Mouse (Mus musculus) C2C12 (cell line): Measurements from ENCODE around the gene Rbm3. TPM values are rescaled to one million over a fixed set of nuclear protein-coding genes. Genes with fewer than 3 reads are reported as not detected.

ENCODE experiments used
- H3K27me3 ChIP-seq: one replicate; pipeline ENCODE4 v1.6.1; 2011; ENCODE audit not compliant: control insufficient read depth, insufficient read depth, insufficient read length
- H3K36me3 ChIP-seq: one replicate; pipeline ENCODE4 v1.6.1; 2011; ENCODE audit not compliant: control insufficient read depth, insufficient read depth
- H3K4me3 ChIP-seq: one replicate; pipeline ENCODE4 v1.5.1; 2011; ENCODE audit warnings: mild to moderate bottlenecking, control low read depth; ENCODE audit not compliant: poor library complexity, insufficient read depth, severe bottlenecking
- H3K79me2 ChIP-seq: one replicate; pipeline ENCODE4 v1.6.1; 2011; ENCODE audit not compliant: control insufficient read depth, insufficient read depth
- H3K79me3 ChIP-seq: one replicate; pipeline ENCODE4 v1.6.1; 2011; ENCODE audit warnings: low read depth, control low read depth
- H3ac ChIP-seq: one replicate; pipeline ENCODE3; 2011; ENCODE audit warnings: low read depth; ENCODE audit not compliant: control insufficient read depth, insufficient read length
- CEBPB ChIP-seq: IDR thresholded peaks from one replicate; pipeline ENCODE4 v1.6.1; 2011; ENCODE audit warnings: low read depth, mild to moderate bottlenecking, control low read depth, moderate library complexity
- CTCF ChIP-seq: IDR thresholded peaks from one replicate; pipeline ENCODE4 v1.5.1; 2011; ENCODE audit not compliant: control insufficient read depth, insufficient read depth, insufficient read length
- FOSL1 ChIP-seq: IDR thresholded peaks from one replicate; pipeline ENCODE4 v1.8.0; 2011; ENCODE audit warnings: mild to moderate bottlenecking, low read length; ENCODE audit not compliant: poor library complexity, insufficient read depth, severe bottlenecking
- MAX ChIP-seq: IDR thresholded peaks from one replicate; pipeline ENCODE4 v1.6.1; 2011; ENCODE audit warnings: mild to moderate bottlenecking, control low read depth
- MYOD1 ChIP-seq: IDR thresholded peaks from one replicate; pipeline ENCODE4 v1.6.1; 2011; ENCODE audit warnings: low read depth; ENCODE audit not compliant: control insufficient read depth, insufficient read length
- MYOG ChIP-seq: IDR thresholded peaks from one replicate; pipeline ENCODE4 v1.6.1; 2011; ENCODE audit not compliant: control insufficient read depth, insufficient read length; ENCODE audit errors: extremely low read depth
- USF1 ChIP-seq: IDR thresholded peaks from one replicate; pipeline ENCODE4 v1.6.1; 2011; ENCODE audit warnings: low read depth, mild to moderate bottlenecking, control low read depth, moderate library complexity
- polyA plus RNA-seq: library from polyadenylated mRNA; unstranded; fragments of >200 nt; fragmentation: generic; extraction: Trizol; gene quantifications from one replicate; pipeline ENCODE4 v1.2.1, GENCODE M21; 2012; ENCODE audit warnings: missing spikeins

Rbm3 gene
- polyA plus RNA-seq, 1 experiment: 537 TPM

DNA sequence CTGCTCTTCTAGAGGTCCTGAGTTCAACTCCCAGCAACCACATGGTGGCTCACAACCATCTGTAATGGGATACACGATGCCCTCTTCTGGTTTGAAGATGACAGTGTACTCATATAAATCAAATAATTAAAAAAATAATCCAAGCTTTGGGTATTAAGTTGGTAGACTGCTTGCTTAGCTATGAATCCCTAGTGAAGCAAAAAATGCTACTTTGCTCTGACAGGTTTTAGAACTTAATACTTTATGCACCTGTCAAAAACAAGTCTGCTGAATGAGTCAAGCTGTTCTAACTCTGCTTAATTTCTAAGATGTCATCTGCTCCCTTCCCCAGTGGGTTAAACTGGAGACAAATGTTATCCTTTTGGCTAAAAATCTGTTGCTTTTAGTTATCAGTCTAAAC, 6.2 kb downstream of the Rbm3 start:
- H3ac ChIP-seq: no peak overlapping the region
- H3K4me3 ChIP-seq: no peak overlapping the region
- TF ChIP-seq MYOG (no peak), CEBPB (no peak), MAX (no peak), USF1 (no peak), MYOD1 (no peak), FOSL1 (no peak), CTCF (no peak)
- peaks cover 60% of the 10 kb centered on the region for H3K36me3 ChIP-seq
- H3K79me3 ChIP-seq: peaks cover 20% of the 10 kb centered on the region
- no peaks in the 10 kb centered on the region for H3K27me3 ChIP-seq
- peaks cover 40% of the 10 kb centered on the region for H3K79me2 ChIP-seq

DNA sequence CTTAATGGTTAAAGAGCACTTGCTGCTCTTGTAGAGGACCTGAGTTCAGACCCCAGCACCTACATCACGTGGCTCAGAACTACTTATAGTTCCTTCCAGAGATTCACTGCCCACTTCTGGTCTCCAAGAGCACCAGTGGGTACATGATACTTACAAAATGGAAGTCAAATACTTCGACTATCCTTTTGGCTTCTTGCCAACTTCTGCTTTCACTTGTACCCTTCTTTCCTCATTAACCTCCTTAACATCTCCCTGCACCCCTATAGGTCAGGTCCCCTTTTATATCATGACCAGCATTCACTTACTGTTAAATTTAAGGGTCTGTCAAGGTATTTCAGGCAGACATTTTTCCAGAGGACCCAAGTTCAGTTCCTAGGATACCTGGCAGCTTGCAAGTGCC, 9.8 kb downstream of the Rbm3 start:
- Histone ChIP-seq H3K79me3 (no peaks in the 10 kb centered on the region), H3K27me3 (no peaks in the 10 kb centered on the region), H3ac (no peak overlapping the region), H3K4me3 (no peak overlapping the region), H3K36me3 (peaks cover 29% of the 10 kb centered on the region), H3K79me2 (peaks cover 15% of the 10 kb centered on the region)
- TF ChIP-seq CTCF (no peak), MYOG (no peak), USF1 (no peak), FOSL1 (no peak)

DNA sequence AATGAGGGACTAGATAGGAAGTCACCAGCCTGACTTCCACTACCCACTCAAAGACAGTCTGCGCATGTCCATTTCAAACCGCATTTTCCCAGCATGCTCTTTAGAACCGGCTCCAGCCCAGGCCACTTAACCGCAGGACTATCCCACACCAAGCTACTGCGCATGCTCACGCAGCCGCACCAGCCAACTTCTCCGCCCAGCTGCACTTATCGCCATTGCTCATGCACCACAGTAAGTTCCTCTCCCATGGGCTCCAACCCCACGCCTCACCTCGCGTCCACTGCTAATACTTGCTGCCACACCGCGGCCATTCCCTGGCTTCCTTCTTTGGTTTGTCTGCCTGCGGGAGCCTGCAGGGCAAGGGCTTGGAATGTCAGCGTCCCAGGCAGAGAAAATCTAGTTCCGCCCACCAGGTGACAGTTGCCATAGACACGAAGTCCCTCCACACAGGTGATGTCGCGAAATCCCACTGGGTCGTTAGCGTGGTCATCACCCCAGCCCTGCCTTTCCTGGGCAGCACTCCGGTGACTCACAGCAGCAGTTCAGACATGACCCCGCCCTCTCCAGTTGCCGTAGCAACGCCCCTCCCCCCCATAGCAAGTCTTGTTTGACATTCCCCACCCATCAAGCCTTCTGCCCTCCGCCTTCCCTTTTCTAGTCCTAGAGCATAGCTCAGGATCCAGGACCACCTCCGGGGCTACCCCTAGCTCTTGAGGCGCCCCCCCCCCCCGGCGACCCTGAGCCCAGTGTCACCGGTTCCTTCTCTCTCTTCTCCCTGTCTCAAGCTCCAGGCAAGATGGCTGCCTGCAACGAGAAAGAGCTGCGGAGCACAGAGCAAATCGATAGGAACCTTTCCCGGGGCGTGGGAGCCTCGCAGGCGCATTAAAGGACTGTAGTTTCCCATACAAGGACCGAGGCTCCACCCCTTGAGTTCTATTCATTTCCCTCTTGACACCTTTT, 13.4 kb downstream of the Rbm3 start, which contains the start of gene Wdr13:
TSS of gene Wdr13 (minus strand) at position 876 of the 960 bp plus-strand sequence.
- Histone ChIP-seq H3ac (peak within 1 kb of the TSS; percentile 72), H3K27me3 (no peaks in the 10 kb centered on the region), H3K79me3 (no peaks in the 10 kb centered on the region), H3K36me3 (no peaks in the 10 kb centered on the region), H3K79me2 (peaks cover 7% of the 10 kb centered on the region), H3K4me3 (peak within 1 kb of the TSS; percentile 38)
- TF ChIP-seq MYOG: no peak
- TF ChIP-seq FOSL1: no peak
- TF ChIP-seq CTCF: no peak
- TF ChIP-seq USF1: no peak
- TF ChIP-seq MYOD1: no peak
- no peak for TF ChIP-seq MAX

DNA sequence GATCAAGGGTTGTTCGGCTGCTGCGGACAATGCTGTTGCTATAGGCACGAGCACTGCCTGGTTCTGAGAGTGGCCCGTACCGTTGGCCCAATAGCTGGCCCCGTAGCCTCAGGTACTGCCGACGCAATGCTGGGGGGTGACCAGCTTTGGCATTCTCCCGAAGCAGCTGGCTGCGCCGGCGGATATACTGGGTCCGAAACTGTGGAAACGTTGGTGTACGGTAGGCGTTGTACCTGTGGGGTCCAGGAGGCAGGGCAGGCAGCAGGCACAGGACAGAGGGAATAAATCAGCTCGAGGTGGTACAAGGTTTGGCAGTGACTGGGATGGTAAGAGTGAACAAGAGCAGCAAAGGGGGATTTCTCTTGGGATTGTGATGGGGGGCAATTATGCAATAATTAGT, 14.3 kb downstream of the Rbm3 start:
- Histone ChIP-seq H3K79me2 (peaks cover 7% of the 10 kb centered on the region), H3K27me3 (no peaks in the 10 kb centered on the region), H3K79me3 (no peaks in the 10 kb centered on the region), H3ac (peak overlapping the region; percentile 5), H3K36me3 (no peaks in the 10 kb centered on the region), H3K4me3 (peak overlapping the region; percentile 38)
- TF ChIP-seq USF1: no peak

DNA sequence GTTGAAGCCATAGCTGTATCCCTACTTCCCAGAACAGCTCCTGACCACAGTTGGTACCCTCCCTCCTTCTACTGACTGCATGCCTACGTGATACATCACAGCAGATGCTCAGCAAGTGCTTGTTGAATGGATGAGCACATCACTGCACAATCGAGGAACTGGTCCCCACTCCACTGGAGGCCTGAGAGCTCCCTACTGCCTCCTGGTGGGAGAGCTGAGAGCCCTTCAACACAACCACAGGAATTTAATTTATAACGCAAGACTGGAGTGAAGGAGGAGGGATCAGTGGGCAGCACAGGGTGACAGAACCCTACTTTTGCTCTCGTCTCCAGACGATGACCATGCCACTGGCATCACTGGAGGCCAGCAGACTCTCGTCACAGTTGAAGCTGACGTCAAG, 20.4 kb downstream of the Rbm3 start:
- TF ChIP-seq MYOG (no peak), CTCF (no peak), FOSL1 (no peak), USF1 (no peak), CEBPB (no peak), MYOD1 (no peak), MAX (no peak)
- H3K27me3 ChIP-seq: no peaks in the 10 kb centered on the region
- no peak overlapping the region for H3K4me3 ChIP-seq
- no peaks in the 10 kb centered on the region for H3K79me3 ChIP-seq
- no peak overlapping the region for H3ac ChIP-seq
- peaks cover 6% of the 10 kb centered on the region for H3K36me3 ChIP-seq
- H3K79me2 ChIP-seq: no peaks in the 10 kb centered on the region

DNA sequence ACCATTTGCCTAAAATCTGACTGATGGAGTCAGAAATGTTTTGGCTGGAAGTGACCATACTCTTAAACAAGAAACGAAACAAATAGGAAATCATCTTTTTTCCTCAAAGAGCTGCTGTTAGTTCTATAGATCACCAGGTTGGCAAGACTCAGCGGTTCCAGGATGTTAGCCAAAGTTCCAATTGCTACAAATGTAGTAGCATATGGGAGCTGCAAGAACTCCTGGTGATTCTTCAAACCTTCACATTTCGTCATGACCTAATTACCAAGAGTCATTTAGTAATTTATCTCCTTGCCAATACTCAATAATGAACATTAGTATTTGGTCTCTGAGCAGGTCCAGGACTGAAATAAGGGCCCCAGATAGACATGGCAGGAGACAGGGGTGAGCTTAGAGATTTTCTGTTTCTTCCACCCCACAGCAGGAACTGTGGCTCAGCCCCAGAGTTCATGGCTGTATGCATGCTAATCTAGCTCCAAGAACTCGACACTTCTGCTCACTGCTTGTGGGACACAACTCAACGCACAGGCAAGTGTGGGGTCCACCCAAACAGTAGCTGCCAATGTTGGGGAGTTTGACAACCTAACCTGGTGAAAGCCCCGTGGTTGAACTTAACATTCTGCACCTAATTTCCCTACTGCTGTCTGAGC, 21.7 kb downstream of the Rbm3 start:
- Histone ChIP-seq H3ac (no peak overlapping the region), H3K4me3 (no peak overlapping the region), H3K27me3 (no peaks in the 10 kb centered on the region), H3K36me3 (peaks cover 6% of the 10 kb centered on the region), H3K79me2 (no peaks in the 10 kb centered on the region), H3K79me3 (no peaks in the 10 kb centered on the region)
- no peak for TF ChIP-seq MYOG
